In genomic region chr2:32711301-32712056, GRCm38 (mm10) we compare ENCODE assay signal across 8 mouse cellular contexts. TPM values are rescaled to one million over a fixed set of nuclear protein-coding genes. Genes with fewer than 3 reads are reported as not detected.
DNase-seq lines count a peak whose midpoint lies in the region; ATAC-seq and TF ChIP-seq lines count a peak whose summit lies in the region.

No protein-coding gene starts in this region.

- ATAC-seq in forebrain, embryonic 13.5 days: no peak
- no peak for ATAC-seq in liver, embryonic 13.5 days (ENCODE audit: low read depth)

- H3K27ac ChIP-seq in gastrocnemius, adult 2 months: peak overlapping the region; percentile 96
- peak overlapping the region; percentile 99; the same call in 1 of the 2 replicates for H3K27ac ChIP-seq in forebrain, embryonic 13.5 days
- H3K27ac ChIP-seq in liver, embryonic 13.5 days: peak overlapping the region; percentile 91

- no peaks in the 10 kb centered on the region for H3K9me3 ChIP-seq in forebrain, embryonic 13.5 days (replicated peaks)
- no peaks in the 10 kb centered on the region for H3K9me3 ChIP-seq in liver, embryonic 13.5 days (replicated peaks)

- peaks cover 44% of the 10 kb centered on the region for H3K36me3 ChIP-seq in forebrain, embryonic 13.5 days (ENCODE audit: poor library complexity, severe bottlenecking)
- H3K36me3 ChIP-seq in liver, embryonic 13.5 days: peaks cover 52% of the 10 kb centered on the region

- 0 out of 2 replicates have a peak, but pooled peaks have one; percentile 7 for TF ChIP-seq CTCF in gastrocnemius, adult 2 months (IDR thresholded peaks at IDR 0.05)

- intact Hi-C loops in gastrocnemius, adult 2 months (cut with DNase I): loop anchor here (2.0 kb wide), 1 partner anchor 17 kb away; no protein-coding TSS in a partner anchor

- H3K4me1 ChIP-seq in forebrain, embryonic 13.5 days: peaks cover 19% of the 10 kb centered on the region
- H3K4me1 ChIP-seq in liver, embryonic 13.5 days (replicated peaks): peaks cover 53% of the 10 kb centered on the region

- H3K9ac ChIP-seq in forebrain, embryonic 13.5 days: peak overlapping the region; percentile 92
- H3K9ac ChIP-seq in liver, embryonic 13.5 days: peak overlapping the region; percentile 90

- H3K27me3 ChIP-seq in forebrain, embryonic 13.5 days: no peaks in the 10 kb centered on the region
- H3K27me3 ChIP-seq in liver, embryonic 13.5 days: no peaks in the 10 kb centered on the region

- H3K4me2 ChIP-seq in forebrain, embryonic 13.5 days: peak overlapping the region; percentile 99
- peak overlapping the region; percentile 89 for H3K4me2 ChIP-seq in liver, embryonic 13.5 days

- peak overlapping the region; percentile 91 for H3K4me3 ChIP-seq in gastrocnemius, adult 2 months
- peak overlapping the region; percentile 98 for H3K4me3 ChIP-seq in forebrain, embryonic 13.5 days
- peak overlapping the region; percentile 93 for H3K4me3 ChIP-seq in liver, embryonic 13.5 days (replicated peaks)

- 28% methylated on average over 9 of the region's 9 CpGs for WGBS in forebrain, embryonic 13.5 days
- 16% methylated on average over 9 of the region's 9 CpGs for WGBS in liver, embryonic 13.5 days (ENCODE audit: insufficient replicate concordance)

- no peak for DNase-seq in gastrocnemius, adult 2 months
- DNase-seq in gastrocnemius, postnatal 4 days (ENCODE audit: low spot score in 2 of 2): no peak
- DNase-seq in 3T3-L1 (ENCODE audit: low read depth, low spot score): peak; percentile 50
- DNase-seq in liver, embryonic 13.5 days: no peak
- DNase-seq in retina, embryonic 14.5 days (ENCODE audit: low spot score): no peak
- DNase-seq in frontal cortex, postnatal 14 days (ENCODE audit: low spot score in 2 of 2): no peak
- no peak for DNase-seq in layer of hippocampus, postnatal 36 days

RNA-seq across cellular contexts. Expression of gene Cdk9, which starts 1.4 kb away (rescaled TPM):
- 10 to 100 TPM; 20.2 to 22.0 TPM for total RNA-seq in gastrocnemius, adult 2 months (2021)
- total RNA-seq in gastrocnemius, postnatal 4 days (2021): 10 to 100 TPM; 49.3 to 55.2 TPM
- 90.3 and 99.9 TPM in 2 replicates for polyA plus RNA-seq in forebrain, embryonic 13.5 days (2015; fragmentation: Nextera tagmentation; extraction: Ambion mirVana)
- polyA plus RNA-seq in liver, embryonic 13.5 days (2015; fragmentation: Nextera tagmentation; extraction: Ambion mirVana): 60.4 TPM in 2 replicates
- total RNA-seq in layer of hippocampus, postnatal 36 days (2021): 100 to 1,000 TPM; 110 to 117 TPM

RNA-seq across cellular contexts. Expression of gene Fpgs, which starts 7.5 kb away (rescaled TPM):
- 1 to 10 TPM; 5.9 to 6.9 TPM for total RNA-seq in gastrocnemius, adult 2 months (2021)
- 10 to 100 TPM; 18.7 to 22.4 TPM for total RNA-seq in gastrocnemius, postnatal 4 days (2021)
- 14.2 and 15.7 TPM in 2 replicates for polyA plus RNA-seq in forebrain, embryonic 13.5 days (2015; fragmentation: Nextera tagmentation; extraction: Ambion mirVana)
- 31.1 and 32.9 TPM in 2 replicates for polyA plus RNA-seq in liver, embryonic 13.5 days (2015; fragmentation: Nextera tagmentation; extraction: Ambion mirVana)
- 10 to 100 TPM in 1 of 2 experiments, 1 to 10 TPM in 1; 9.3 to 11.0 TPM for total RNA-seq in layer of hippocampus, postnatal 36 days (2021)

RNA-seq across cellular contexts. Expression of gene Sh2d3c, which starts 9.4 kb away (rescaled TPM):
- 10 to 100 TPM in 1 of 2 experiments, 1 to 10 TPM in 1; 4.4 to 12.0 TPM for total RNA-seq in gastrocnemius, adult 2 months (2021)
- 10 to 100 TPM; 18.4 TPM for total RNA-seq in gastrocnemius, postnatal 4 days (2021)
- polyA plus RNA-seq in forebrain, embryonic 13.5 days (2015; fragmentation: Nextera tagmentation; extraction: Ambion mirVana): 23.5 and 29.2 TPM in 2 replicates
- 5.4 and 5.6 TPM in 2 replicates for polyA plus RNA-seq in liver, embryonic 13.5 days (2015; fragmentation: Nextera tagmentation; extraction: Ambion mirVana)
- 10 to 100 TPM; 18.7 to 19.1 TPM for total RNA-seq in layer of hippocampus, postnatal 36 days (2021)

RNA-seq across cellular contexts. Expression of gene 6330409D20Rik, which starts 29.3 kb away (rescaled TPM):
- total RNA-seq in gastrocnemius, adult 2 months (2021): not detected
- total RNA-seq in gastrocnemius, postnatal 4 days (2021): not detected
- polyA plus RNA-seq in forebrain, embryonic 13.5 days (2015; fragmentation: Nextera tagmentation; extraction: Ambion mirVana): 1.6 and 2.5 TPM in 2 replicates
- 0.15 TPM in 1 of 2 replicates, not detected in the other for polyA plus RNA-seq in liver, embryonic 13.5 days (2015; fragmentation: Nextera tagmentation; extraction: Ambion mirVana)
- total RNA-seq in layer of hippocampus, postnatal 36 days (2021): 1 to 10 TPM; 1.2 to 1.3 TPM

RNA-seq across cellular contexts. Expression of gene Tor2a, which starts 45.6 kb away (rescaled TPM):
- total RNA-seq in gastrocnemius, adult 2 months (2021): 1 to 10 TPM; 3.7 to 4.9 TPM
- 10 to 100 TPM; 17.8 to 22.4 TPM for total RNA-seq in gastrocnemius, postnatal 4 days (2021)
- polyA plus RNA-seq in forebrain, embryonic 13.5 days (2015; fragmentation: Nextera tagmentation; extraction: Ambion mirVana): 55.8 and 62.2 TPM in 2 replicates
- polyA plus RNA-seq in liver, embryonic 13.5 days (2015; fragmentation: Nextera tagmentation; extraction: Ambion mirVana): 30.1 TPM in 2 replicates
- total RNA-seq in layer of hippocampus, postnatal 36 days (2021): 10 to 100 TPM; 30.0 to 31.6 TPM
